Mouse (Mus musculus): Measurements from ENCODE around the gene Col4a1. TPM values are rescaled to one million over a fixed set of nuclear protein-coding genes. Genes with fewer than 3 reads are reported as not detected.
A peak's percentile ranks its signal among the peaks of the same experiment; 100 is the strongest.

The Col4a1 gene
- polyA plus RNA-seq, 1 experiment from 2014 or later: 123 TPM

DNA sequence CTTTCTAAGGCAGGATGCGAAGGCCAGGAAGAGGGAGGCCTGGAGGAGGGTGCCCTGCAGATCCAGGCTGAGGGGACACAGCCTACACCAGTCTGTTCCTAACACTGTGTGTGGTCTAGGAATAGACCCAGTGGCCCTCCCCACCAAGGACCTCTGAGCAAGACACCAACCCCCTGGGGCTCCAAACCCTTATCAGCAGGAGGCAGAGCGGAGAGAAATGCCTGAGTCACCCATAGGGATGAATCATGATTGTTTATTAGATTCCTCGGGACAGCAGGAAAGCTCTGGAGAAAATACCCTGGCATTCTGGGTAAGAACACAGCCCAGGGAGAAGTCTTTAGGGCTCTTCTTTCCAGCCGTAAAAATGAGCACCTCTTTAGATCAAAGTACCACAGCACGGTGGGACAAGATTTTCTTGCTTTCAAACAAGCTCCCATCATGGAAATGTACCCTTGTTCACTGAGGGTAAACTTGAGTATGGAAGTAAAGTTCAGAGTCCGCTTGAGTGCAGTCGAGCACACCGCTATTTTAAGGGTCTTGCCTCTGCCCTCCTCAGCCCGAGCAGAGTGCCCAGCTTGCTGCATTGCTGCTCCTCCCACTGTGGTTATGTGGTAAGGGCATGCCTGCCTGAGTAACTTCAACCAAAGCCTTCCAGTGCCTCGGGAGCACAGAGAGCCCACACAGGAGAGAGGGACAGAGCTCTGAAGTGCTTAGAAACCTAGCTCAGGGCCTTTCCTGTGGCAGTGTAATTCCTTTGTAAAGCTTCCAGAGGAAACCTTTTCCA is 52.6 kb downstream of the Col4a1 start:
- 42% methylated on average over 10 of the region's 10 CpGs for WGBS
- ATAC-seq (ENCODE audit: low FRiP score, low TSS enrichment): no peak
- Histone ChIP-seq H3K4me3 (replicated peaks; ENCODE audit: low read depth, low read length) (no peak overlapping the region), H3K9ac (replicated peaks; ENCODE audit: low read length) (no peak overlapping the region), H3K27ac (replicated peaks; ENCODE audit: low read depth, low read length) (no peak overlapping the region), H3K4me2 (ENCODE audit: low read length) (no peak overlapping the region), H3K36me3 (ENCODE audit: control insufficient read depth, insufficient read depth, low read length) (no peaks in the 10 kb centered on the region), H3K9me3 (ENCODE audit: control insufficient read depth, low read length) (no peaks in the 10 kb centered on the region), H3K27me3 (ENCODE audit: control insufficient read depth, insufficient read depth, low read length) (no peaks in the 10 kb centered on the region), H3K4me1 (ENCODE audit: control insufficient read depth, insufficient read depth, low read length) (no peaks in the 10 kb centered on the region)
- DNase-seq: no peak

GRCm38 (mm10) chr8:11258517-11259136 is 54.0 kb downstream of the Col4a1 start:
- no peaks in the 10 kb centered on the region for H3K4me1 ChIP-seq (ENCODE audit: control insufficient read depth, insufficient read depth, low read length)
- no peak overlapping the region for H3K9ac ChIP-seq (replicated peaks; ENCODE audit: low read length)
- no peak overlapping the region for H3K4me3 ChIP-seq (replicated peaks; ENCODE audit: low read depth, low read length)
- ATAC-seq (ENCODE audit: low FRiP score, low TSS enrichment) (no peak), DNase-seq (no peak)
- 74% methylated on average over 2 of the region's 2 CpGs for WGBS
- no peak overlapping the region for H3K27ac ChIP-seq (replicated peaks; ENCODE audit: low read depth, low read length)
- H3K36me3 ChIP-seq (ENCODE audit: control insufficient read depth, insufficient read depth, low read length): no peaks in the 10 kb centered on the region
- no peaks in the 10 kb centered on the region for H3K27me3 ChIP-seq (ENCODE audit: control insufficient read depth, insufficient read depth, low read length)
- no peak overlapping the region for H3K4me2 ChIP-seq (ENCODE audit: low read length)
- H3K9me3 ChIP-seq (ENCODE audit: control insufficient read depth, low read length): no peaks in the 10 kb centered on the region

DNA sequence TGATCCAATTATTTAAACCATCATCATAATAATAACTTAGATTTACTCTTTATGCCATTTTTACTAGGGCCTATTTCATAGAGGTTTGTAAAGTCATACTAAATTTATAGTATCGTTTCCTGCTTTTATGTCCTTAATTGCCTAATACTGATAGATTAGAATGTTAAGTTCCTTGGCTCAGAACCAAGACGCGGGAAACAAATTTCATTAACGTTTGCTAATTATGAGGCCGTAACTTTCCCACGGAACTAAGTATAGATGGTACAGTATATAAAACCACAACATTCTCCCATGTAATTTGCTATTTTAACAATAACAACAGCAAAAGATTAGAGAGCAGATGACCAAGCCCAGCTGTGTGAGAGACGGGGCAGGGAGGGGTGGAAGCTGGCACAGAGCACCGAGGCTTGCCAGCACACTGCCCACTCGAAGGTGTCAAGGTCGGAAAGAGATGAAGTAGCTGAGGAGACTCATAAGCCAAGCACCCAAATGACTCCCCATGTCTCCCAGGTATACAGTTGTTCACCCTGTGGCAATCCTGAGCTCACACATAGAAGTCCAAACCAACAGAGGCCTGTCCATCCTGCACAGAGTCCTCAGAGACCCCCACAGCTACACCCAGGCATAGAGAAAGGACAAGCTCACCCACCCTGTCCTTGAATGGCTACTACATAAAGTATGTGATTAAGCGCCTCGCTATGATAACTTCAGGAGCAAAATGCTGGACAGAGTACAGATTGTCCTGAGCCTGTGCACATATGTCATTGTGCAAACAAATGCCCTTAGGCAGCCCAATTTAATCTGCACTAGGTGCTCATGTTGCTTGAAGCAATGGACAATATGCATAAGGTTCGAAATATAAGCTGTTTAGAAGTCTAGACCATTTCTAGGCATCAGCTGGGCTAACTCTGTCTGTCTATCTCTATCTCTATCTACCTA is 55.3 kb downstream of the Col4a1 start:
- Histone ChIP-seq H3K9ac (replicated peaks; ENCODE audit: low read length) (no peak overlapping the region), H3K27me3 (ENCODE audit: control insufficient read depth, insufficient read depth, low read length) (no peaks in the 10 kb centered on the region), H3K27ac (replicated peaks; ENCODE audit: low read depth, low read length) (no peak overlapping the region), H3K4me3 (replicated peaks; ENCODE audit: low read depth, low read length) (no peak overlapping the region), H3K9me3 (ENCODE audit: control insufficient read depth, low read length) (no peaks in the 10 kb centered on the region), H3K4me2 (ENCODE audit: low read length) (no peak overlapping the region), H3K36me3 (ENCODE audit: control insufficient read depth, insufficient read depth, low read length) (no peaks in the 10 kb centered on the region), H3K4me1 (ENCODE audit: control insufficient read depth, insufficient read depth, low read length) (no peaks in the 10 kb centered on the region)
- ATAC-seq (ENCODE audit: low FRiP score, low TSS enrichment): no peak
- WGBS: 90% methylated on average over 13 of the region's 13 CpGs
- no peak for DNase-seq

DNA sequence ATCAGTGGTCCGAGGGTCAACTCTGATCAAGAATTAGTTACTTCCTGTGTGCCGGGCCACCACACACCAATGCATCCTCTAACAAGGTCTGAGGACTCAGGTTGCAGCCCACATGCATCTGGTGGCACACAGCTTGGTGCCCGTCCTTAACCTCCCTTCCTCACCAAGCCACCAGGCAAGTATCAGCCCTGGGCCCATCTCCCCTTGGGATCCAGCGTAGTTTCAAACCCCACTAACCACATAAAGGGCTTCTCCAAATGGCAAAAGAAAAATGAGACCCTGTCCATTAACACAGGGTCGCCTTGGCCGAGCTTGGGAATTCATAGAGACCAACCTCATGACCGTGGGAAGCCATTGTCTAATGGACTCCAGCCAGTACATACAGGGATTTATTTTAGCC is 56.2 kb downstream of the Col4a1 start:
- H3K4me3 ChIP-seq (replicated peaks; ENCODE audit: low read depth, low read length): no peak overlapping the region
- no peak for ATAC-seq (ENCODE audit: low FRiP score, low TSS enrichment)
- no peak for DNase-seq
- H3K4me2 ChIP-seq (ENCODE audit: low read length): no peak overlapping the region
- no peaks in the 10 kb centered on the region for H3K27me3 ChIP-seq (ENCODE audit: control insufficient read depth, insufficient read depth, low read length)
- no peak overlapping the region for H3K9ac ChIP-seq (replicated peaks; ENCODE audit: low read length)
- no peaks in the 10 kb centered on the region for H3K9me3 ChIP-seq (ENCODE audit: control insufficient read depth, low read length)
- H3K27ac ChIP-seq (replicated peaks; ENCODE audit: low read depth, low read length): no peak overlapping the region
- H3K36me3 ChIP-seq (ENCODE audit: control insufficient read depth, insufficient read depth, low read length): no peaks in the 10 kb centered on the region
- 82% methylated on average over 7 of the region's 7 CpGs for WGBS
- no peaks in the 10 kb centered on the region for H3K4me1 ChIP-seq (ENCODE audit: control insufficient read depth, insufficient read depth, low read length)

DNA sequence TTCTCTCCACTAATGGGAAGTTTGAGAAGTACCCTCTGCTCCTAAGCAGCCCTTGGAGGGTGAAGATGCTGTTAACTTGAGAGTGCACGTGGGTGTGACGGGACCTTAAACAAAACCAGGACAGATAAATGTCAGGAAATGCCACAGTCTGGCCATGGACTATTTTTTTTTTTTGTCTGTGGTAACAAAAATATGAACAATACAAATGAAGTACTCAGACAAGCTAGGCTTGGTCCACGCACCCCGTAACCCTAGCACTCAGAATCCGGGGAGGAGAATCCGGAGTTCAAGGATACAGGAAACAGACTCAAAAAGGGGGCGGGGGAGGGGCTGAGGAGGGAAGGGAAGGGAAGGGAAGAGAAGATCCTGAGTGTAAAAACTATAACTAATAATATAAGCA is 56.9 kb downstream of the Col4a1 start:
- Histone ChIP-seq H3K36me3 (ENCODE audit: control insufficient read depth, insufficient read depth, low read length) (no peaks in the 10 kb centered on the region), H3K4me1 (ENCODE audit: control insufficient read depth, insufficient read depth, low read length) (no peaks in the 10 kb centered on the region), H3K4me2 (ENCODE audit: low read length) (no peak overlapping the region), H3K9me3 (ENCODE audit: control insufficient read depth, low read length) (no peaks in the 10 kb centered on the region), H3K27ac (replicated peaks; ENCODE audit: low read depth, low read length) (no peak overlapping the region), H3K27me3 (ENCODE audit: control insufficient read depth, insufficient read depth, low read length) (no peaks in the 10 kb centered on the region), H3K9ac (replicated peaks; ENCODE audit: low read length) (no peak overlapping the region), H3K4me3 (replicated peaks; ENCODE audit: low read depth, low read length) (no peak overlapping the region)
- 80% methylated on average over 7 of the region's 7 CpGs for WGBS
- no peak for DNase-seq
- no peak for ATAC-seq (ENCODE audit: low FRiP score, low TSS enrichment)

GRCm38 (mm10) chr8:11254914-11255530 is 57.6 kb downstream of the Col4a1 start:
- no peaks in the 10 kb centered on the region for H3K36me3 ChIP-seq (ENCODE audit: control insufficient read depth, insufficient read depth, low read length)
- H3K9ac ChIP-seq (replicated peaks; ENCODE audit: low read length): no peak overlapping the region
- WGBS: 93% methylated on average over 10 of the region's 10 CpGs
- no peaks in the 10 kb centered on the region for H3K27me3 ChIP-seq (ENCODE audit: control insufficient read depth, insufficient read depth, low read length)
- no peak overlapping the region for H3K4me2 ChIP-seq (ENCODE audit: low read length)
- no peaks in the 10 kb centered on the region for H3K4me1 ChIP-seq (ENCODE audit: control insufficient read depth, insufficient read depth, low read length)
- ATAC-seq (ENCODE audit: low FRiP score, low TSS enrichment) (no peak), DNase-seq (no peak)
- H3K9me3 ChIP-seq (ENCODE audit: control insufficient read depth, low read length): no peaks in the 10 kb centered on the region
- H3K27ac ChIP-seq (replicated peaks; ENCODE audit: low read depth, low read length): no peak overlapping the region
- H3K4me3 ChIP-seq (replicated peaks; ENCODE audit: low read depth, low read length): no peak overlapping the region

- no peak overlapping the region for H3K27ac ChIP-seq (replicated peaks; ENCODE audit: low read depth, low read length)
- ATAC-seq (ENCODE audit: low FRiP score, low TSS enrichment): no peak
- no peak for DNase-seq
- H3K27me3 ChIP-seq (ENCODE audit: control insufficient read depth, insufficient read depth, low read length): no peaks in the 10 kb centered on the region
- no peak overlapping the region for H3K9ac ChIP-seq (replicated peaks; ENCODE audit: low read length)
- H3K4me3 ChIP-seq (replicated peaks; ENCODE audit: low read depth, low read length): no peak overlapping the region
- 68% methylated on average over 2 of the region's 2 CpGs for WGBS
- no peaks in the 10 kb centered on the region for H3K4me1 ChIP-seq (ENCODE audit: control insufficient read depth, insufficient read depth, low read length)
- no peaks in the 10 kb centered on the region for H3K36me3 ChIP-seq (ENCODE audit: control insufficient read depth, insufficient read depth, low read length)
- H3K9me3 ChIP-seq (ENCODE audit: control insufficient read depth, low read length): no peaks in the 10 kb centered on the region
- H3K4me2 ChIP-seq (ENCODE audit: low read length): no peak overlapping the region
These were observed 58.1 kb downstream of the Col4a1 start for GRCm38 (mm10) chr8:11254510-11254909.

GRCm38 (mm10) chr8:11253556-11253955 is 59.1 kb downstream of the Col4a1 start:
- Histone ChIP-seq H3K36me3 (ENCODE audit: control insufficient read depth, insufficient read depth, low read length) (no peaks in the 10 kb centered on the region), H3K9ac (replicated peaks; ENCODE audit: low read length) (no peak overlapping the region), H3K9me3 (ENCODE audit: control insufficient read depth, low read length) (no peaks in the 10 kb centered on the region), H3K4me1 (ENCODE audit: control insufficient read depth, insufficient read depth, low read length) (no peaks in the 10 kb centered on the region), H3K27me3 (ENCODE audit: control insufficient read depth, insufficient read depth, low read length) (no peaks in the 10 kb centered on the region), H3K4me2 (ENCODE audit: low read length) (no peak overlapping the region), H3K4me3 (replicated peaks; ENCODE audit: low read depth, low read length) (no peak overlapping the region), H3K27ac (replicated peaks; ENCODE audit: low read depth, low read length) (no peak overlapping the region)
- WGBS: 74% methylated on average over 1 of the region's 1 CpGs
- ATAC-seq (ENCODE audit: low FRiP score, low TSS enrichment) (peak; percentile 48; the same call in 1 of the 2 replicates), DNase-seq (peak; percentile 88)
